8 mouse cellular contexts compared by ENCODE assay signal in the genomic region with DNA sequence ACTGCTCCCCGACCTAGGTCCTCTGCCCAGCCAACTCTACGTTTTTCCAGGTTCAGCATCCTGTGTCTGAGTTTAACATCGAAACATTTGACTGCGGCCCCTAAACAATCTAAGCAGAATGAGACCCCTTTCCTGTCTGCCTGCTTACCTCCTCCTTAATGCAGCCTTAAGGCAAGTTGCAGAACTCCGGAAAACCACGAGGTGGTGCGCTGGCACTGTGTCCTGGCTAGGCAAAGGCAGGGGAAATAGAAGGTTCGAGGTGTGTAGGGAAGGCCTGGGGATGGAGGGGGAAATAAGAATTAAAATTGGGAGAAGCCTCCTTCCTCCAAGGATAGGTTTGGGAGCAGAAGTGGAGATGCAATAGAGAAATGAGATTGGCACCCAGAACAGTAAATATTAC. TPM values are rescaled to one million over a fixed set of nuclear protein-coding genes. Genes with fewer than 3 reads are reported as not detected.
A peak's percentile ranks its signal among the peaks of the same experiment; 100 is the strongest.
DNase-seq lines count a peak whose midpoint lies in the region; ATAC-seq and TF ChIP-seq lines count a peak whose summit lies in the region.

No protein-coding gene starts in this region.

- H3K9me3 ChIP-seq in heart, embryonic 12.5 days (replicated peaks), result 0 out of 2 replicates have a peak, but pooled peaks cover 2% of the 10 kb centered on the region
- H3K9me3 ChIP-seq in kidney, embryonic 15.5 days (replicated peaks), result no peaks in the 10 kb centered on the region

- WGBS in heart, embryonic 12.5 days, result 5% methylated on average over 8 of the region's 8 CpGs
- 2% methylated on average over 8 of the region's 8 CpGs for WGBS in kidney, embryonic 15.5 days
- WGBS in liver, adult 2 months, result 5% methylated on average over 8 of the region's 8 CpGs
- 8% methylated on average over 8 of the region's 8 CpGs for WGBS in olfactory bulb, adult 2 months

- DNase-seq in heart, adult 18-20 months, result peak; percentile 59 to 88
- DNase-seq in cerebellum, adult 9-10 months, result peak; percentile 68
- peak; percentile 59 to 73 for DNase-seq in frontal cortex, postnatal 25 days (ENCODE audit: low spot score in 2 of 2)
- DNase-seq in liver, adult 2 months (ENCODE audit: extremely low read depth, low read depth, low spot score), result peak; percentile 19
- peak; percentile 79 for DNase-seq in thymus, postnatal 14 days

- no peaks in the 10 kb centered on the region for H3K79me2 ChIP-seq in liver, adult 2 months (ENCODE audit: control insufficient read depth, insufficient read depth, low read length)

- H3K36me3 ChIP-seq in heart, embryonic 12.5 days, result no peaks in the 10 kb centered on the region
- no peaks in the 10 kb centered on the region for H3K36me3 ChIP-seq in kidney, embryonic 15.5 days
- H3K36me3 ChIP-seq in liver, adult 2 months (ENCODE audit: control insufficient read depth, insufficient read depth, low read length), result no peaks in the 10 kb centered on the region

- H3K9ac ChIP-seq in heart, embryonic 12.5 days, result no peak overlapping the region
- H3K9ac ChIP-seq in kidney, embryonic 15.5 days, result no peak overlapping the region
- H3K9ac ChIP-seq in liver, adult 2 months (ENCODE audit: low read depth, low read length), result no peak overlapping the region

- no peak overlapping the region for H3K4me2 ChIP-seq in heart, embryonic 12.5 days
- 0 out of 2 replicates have a peak overlapping the region, but pooled peaks have one; percentile 8 for H3K4me2 ChIP-seq in kidney, embryonic 15.5 days

- TF ChIP-seq POLR2A in liver, adult 2 months (IDR thresholded peaks at IDR 0.05; ENCODE audit: extremely low read depth, insufficient read depth, low read length), result no peak
- TF ChIP-seq POLR2A in olfactory bulb, adult 2 months (IDR thresholded peaks at IDR 0.05; ENCODE audit: insufficient read depth, low read depth, low read length), result no peak

- peak; percentile 85 for TF ChIP-seq CTCF in liver, adult 2 months (IDR thresholded peaks at IDR 0.05; ENCODE audit: low read depth, low read length)
- peak; percentile 75 for TF ChIP-seq CTCF in olfactory bulb, adult 2 months (IDR thresholded peaks at IDR 0.05; ENCODE audit: insufficient read depth, low read depth, low read length)

- H3K4me3 ChIP-seq in heart, embryonic 12.5 days, result no peak overlapping the region
- no peak overlapping the region for H3K4me3 ChIP-seq in kidney, embryonic 15.5 days (replicated peaks)
- H3K4me3 ChIP-seq in liver, adult 2 months (ENCODE audit: insufficient read depth, low read depth, low read length), result no peak overlapping the region
- H3K4me3 ChIP-seq in olfactory bulb, adult 2 months (ENCODE audit: insufficient read depth, low read depth, low read length), result no peak overlapping the region

- ATAC-seq in heart, embryonic 12.5 days (ENCODE audit: insufficient number of reproducible peaks, low FRiP score), result no peak
- ATAC-seq in kidney, embryonic 15.5 days (replicated peaks; ENCODE audit: low FRiP score), result peak; percentile 40; the same call in 1 of the 2 replicates

- H3K27ac ChIP-seq in heart, embryonic 12.5 days (ENCODE audit: poor library complexity, severe bottlenecking), result no peak overlapping the region
- no peak overlapping the region for H3K27ac ChIP-seq in kidney, embryonic 15.5 days
- H3K27ac ChIP-seq in liver, adult 2 months (replicated peaks; ENCODE audit: insufficient read depth, low read depth, low read length), result no peak overlapping the region
- no peak overlapping the region for H3K27ac ChIP-seq in olfactory bulb, adult 2 months (ENCODE audit: insufficient read depth, low read depth, low read length)

- peaks cover 70% of the 10 kb centered on the region for H3K27me3 ChIP-seq in heart, embryonic 12.5 days (replicated peaks)
- H3K27me3 ChIP-seq in kidney, embryonic 15.5 days, result peaks cover 64% of the 10 kb centered on the region
- H3K27me3 ChIP-seq in liver, adult 2 months (ENCODE audit: control insufficient read depth, insufficient read depth, low read length), result peaks cover 14% of the 10 kb centered on the region

- H3K4me1 ChIP-seq in heart, embryonic 12.5 days (replicated peaks), result peaks cover 23% of the 10 kb centered on the region
- H3K4me1 ChIP-seq in kidney, embryonic 15.5 days, result peaks cover 29% of the 10 kb centered on the region
- H3K4me1 ChIP-seq in liver, adult 2 months (ENCODE audit: control insufficient read depth, insufficient read depth, low read length), result no peaks in the 10 kb centered on the region
- H3K4me1 ChIP-seq in olfactory bulb, adult 2 months (ENCODE audit: control insufficient read depth, insufficient read depth, low read length), result peaks cover 19% of the 10 kb centered on the region

RNA-seq across cellular contexts. Expression of a gene that starts 1.4 kb away (rescaled TPM):
- total RNA-seq in heart, adult 18-20 months (2021), result not detected
- polyA plus RNA-seq in heart, embryonic 12.5 days (2016; fragmentation: Nextera tagmentation; extraction: Ambion mirVana), result 0.12 and 0.41 TPM in 2 replicates
- 0.78 and 2.5 TPM in 2 replicates for polyA plus RNA-seq in kidney, embryonic 15.5 days (2015; fragmentation: Nextera tagmentation; extraction: Ambion mirVana)
- not detected in 2 replicates for total RNA-seq in liver, adult 2 months (2014; rRNA removed)
- not detected in 2 replicates for polyA plus RNA-seq in liver, adult 2 months (2012; rRNA removed)
- not detected in 2 replicates for polyA plus RNA-seq in olfactory bulb, adult 2 months (2012; ENCODE audit: insufficient read depth, insufficient read length, low replicate concordance, missing spikeins)

RNA-seq across cellular contexts. Expression of a gene that starts 27.6 kb away (rescaled TPM):
- total RNA-seq in heart, adult 18-20 months (2021), result under 1 TPM in 1 of 2 experiments, not detected in 1; 0.18 TPM
- 0.14 TPM in 1 of 2 replicates, not detected in the other for polyA plus RNA-seq in heart, embryonic 12.5 days (2016; fragmentation: Nextera tagmentation; extraction: Ambion mirVana)
- not detected in 2 replicates for polyA plus RNA-seq in kidney, embryonic 15.5 days (2015; fragmentation: Nextera tagmentation; extraction: Ambion mirVana)
- total RNA-seq in liver, adult 2 months (2014; rRNA removed), result 0.07 TPM in 1 of 2 replicates, not detected in the other
- polyA plus RNA-seq in liver, adult 2 months (2012; rRNA removed), result 0.21 and 0.29 TPM in 2 replicates
- polyA plus RNA-seq in olfactory bulb, adult 2 months (2012; ENCODE audit: insufficient read depth, insufficient read length, low replicate concordance, missing spikeins), result not detected in 2 replicates

RNA-seq across cellular contexts. Expression of a gene that starts 41.9 kb away (rescaled TPM):
- 10 to 100 TPM in 1 of 2 experiments, 1 to 10 TPM in 1; 8.6 to 10.1 TPM for total RNA-seq in heart, adult 18-20 months (2021)
- 11.8 and 12.1 TPM in 2 replicates for polyA plus RNA-seq in heart, embryonic 12.5 days (2016; fragmentation: Nextera tagmentation; extraction: Ambion mirVana)
- polyA plus RNA-seq in kidney, embryonic 15.5 days (2015; fragmentation: Nextera tagmentation; extraction: Ambion mirVana), result 21.0 and 22.9 TPM in 2 replicates
- total RNA-seq in liver, adult 2 months (2014; rRNA removed), result 2.6 and 4.9 TPM in 2 replicates
- polyA plus RNA-seq in liver, adult 2 months (2012; rRNA removed), result 5.7 and 10.0 TPM in 2 replicates
- not detected in 2 replicates for polyA plus RNA-seq in olfactory bulb, adult 2 months (2012; ENCODE audit: insufficient read depth, insufficient read length, low replicate concordance, missing spikeins)

Comparison
In these comparisons a context has a peak if more than half of its experiments do, and no peak if none do; other contexts are left out.
1. DNase-seq: peak in every context shown above with its lines; median percentile 79 in thymus, postnatal 14 days; 74 in heart, adult 18-20 months; 68 in cerebellum, adult 9-10 months; 66 in frontal cortex, postnatal 25 days; 19 in liver, adult 2 months.